Mouse (Mus musculus) gastrocnemius, postnatal 36 days (tissue): ENCODE data around the gene Bcl11a. TPM values are rescaled to one million over a fixed set of nuclear protein-coding genes. Genes with fewer than 3 reads are reported as not detected.

Experiments used
- DNase-seq, 2 experiments: peaks; one replicate each; pipeline ENCODE4 v3.0.0; 2022
- intact Hi-C: fragments of 180-260 bp; cut with DNase I; formaldehyde crosslinking; loops from one replicate; pipeline ENCODE4 v1.15.1; 2025
- total RNA-seq, 2 experiments: library from RNA; stranded (reverse); gene quantifications; 2 replicates each; pipeline ENCODE4 v1.2.3; 2021

Bcl11a gene
- total RNA-seq, 2 experiments from 2014 or later: 0.05 to 0.07 TPM

- no peak for DNase-seq
- intact Hi-C loops: no loop called here
Observed at GRCm38 (mm10) chr11:24097026-24097425, 19.2 kb downstream of the Bcl11a start.

GRCm38 (mm10) chr11:24098069-24098468 is 20.2 kb downstream of the Bcl11a start:
- intact Hi-C loops: no loop called here
- DNase-seq: no peak

DNA sequence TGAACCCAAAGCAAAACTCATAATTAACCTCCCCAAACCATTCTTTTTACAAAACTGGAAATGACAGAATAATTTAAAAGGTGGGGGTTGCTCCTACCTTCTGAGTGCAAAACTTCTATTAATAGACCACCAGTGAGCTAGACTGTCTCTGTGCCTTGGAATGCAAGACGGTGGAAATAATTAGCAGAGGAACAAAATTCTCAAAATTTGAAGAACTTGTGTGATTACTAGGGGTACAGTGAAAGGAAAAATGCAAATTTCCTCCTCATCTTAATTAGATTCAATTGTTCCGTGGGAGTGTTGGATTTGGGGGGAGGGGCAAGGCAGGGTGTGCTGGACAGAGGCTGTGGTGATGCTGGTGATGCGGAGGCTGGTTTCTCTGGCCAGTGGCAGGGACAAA is 20.8 kb downstream of the Bcl11a start:
- intact Hi-C loops: no loop called here
- DNase-seq: no peak

GRCm38 (mm10) chr11:24099215-24099614 is 21.4 kb downstream of the Bcl11a start:
- DNase-seq: no peak
- intact Hi-C loops: no loop called here

GRCm38 (mm10) chr11:24099886-24100293 is 22.0 kb downstream of the Bcl11a start:
- intact Hi-C loops: no loop called here

DNA sequence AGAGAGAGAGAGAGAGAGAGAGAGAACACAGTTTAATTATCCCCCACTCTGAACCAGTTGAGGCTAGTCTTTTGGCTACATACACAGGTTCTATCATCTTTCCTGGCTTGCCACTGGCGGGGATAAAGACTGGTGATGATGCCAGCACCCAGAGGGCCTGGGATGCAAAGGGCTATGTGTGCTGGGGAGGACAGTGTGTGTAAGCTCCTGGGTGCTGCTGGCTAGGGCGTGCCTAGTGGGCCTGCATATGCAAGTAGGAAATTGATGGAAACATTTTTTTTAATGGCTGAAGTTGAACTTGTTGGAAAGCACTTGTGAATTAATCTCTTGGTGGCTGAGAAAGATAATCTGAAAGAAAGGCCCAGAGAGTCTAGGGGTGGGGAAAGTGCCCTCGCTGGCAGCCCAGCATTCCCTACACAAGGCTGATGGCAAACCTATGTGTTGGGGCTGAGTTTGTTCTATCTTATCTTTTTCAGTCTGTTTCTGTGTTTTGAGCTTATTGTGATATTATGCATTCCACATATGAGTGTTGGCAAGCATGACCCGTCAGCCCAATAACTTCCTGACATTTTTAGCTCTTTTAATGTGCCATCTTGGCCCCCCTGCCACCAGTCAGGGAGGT is 22.7 kb downstream of the Bcl11a start:
- no peak for DNase-seq
- intact Hi-C loops: no loop called here

More at GRCm38 (mm10) chr11:24099886-24100293, 22.0 kb downstream of the Bcl11a start:
- no peak for DNase-seq

DNA sequence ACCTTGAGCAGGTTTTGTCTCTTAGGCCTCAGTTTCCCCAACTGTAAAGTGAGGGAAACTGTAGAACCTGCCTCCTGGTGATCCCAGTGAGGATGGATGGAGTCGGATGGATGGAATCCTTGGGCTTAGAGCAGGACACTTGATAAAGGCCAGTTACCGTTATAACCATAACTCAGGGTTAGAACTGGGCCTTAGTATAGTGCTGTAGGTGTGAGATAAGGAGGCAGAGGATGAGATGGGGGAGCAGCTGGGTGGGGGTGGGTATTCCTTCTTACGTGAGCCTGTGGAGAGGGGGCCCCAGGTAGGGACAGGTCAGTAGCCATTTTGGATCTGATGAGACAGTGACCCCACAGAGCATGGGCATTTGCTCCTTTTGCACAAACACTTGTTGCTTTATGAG is 23.8 kb downstream of the Bcl11a start:
- intact Hi-C loops: no loop called here
- no peak for DNase-seq

- DNase-seq: no peak
- intact Hi-C loops: no loop called here
Observed at GRCm38 (mm10) chr11:24102372-24102771, 24.5 kb downstream of the Bcl11a start.

DNA sequence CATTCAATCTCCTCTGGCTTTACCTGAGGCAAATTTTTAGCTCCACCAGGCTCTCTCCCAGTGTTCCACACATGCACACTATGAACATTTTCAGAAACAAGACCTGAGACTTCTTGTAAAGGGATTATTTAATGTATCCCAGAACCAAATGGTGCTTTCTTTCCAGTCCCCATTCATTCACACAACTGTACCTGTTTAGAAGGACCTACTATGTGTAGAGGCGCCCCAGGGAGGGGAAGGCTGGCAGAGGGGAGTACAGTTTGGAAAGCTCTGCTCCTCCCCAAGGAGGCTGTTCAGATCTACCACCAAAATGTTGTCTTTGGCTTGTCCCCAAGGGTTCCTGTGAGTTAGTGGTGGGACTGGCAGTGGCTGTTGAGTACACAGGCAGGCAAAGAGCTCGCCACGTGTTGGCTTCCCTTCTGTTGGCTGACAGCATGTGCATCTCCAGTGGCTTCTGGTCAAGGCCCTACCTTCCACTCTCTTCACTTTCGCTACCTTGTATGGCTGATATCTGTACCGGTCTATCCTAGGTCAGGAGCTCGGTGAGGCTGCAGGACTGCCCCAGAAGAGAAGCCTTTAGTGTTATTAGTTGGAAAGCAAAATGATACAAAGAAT is 25.4 kb downstream of the Bcl11a start:
- intact Hi-C loops: no loop called here

DNA sequence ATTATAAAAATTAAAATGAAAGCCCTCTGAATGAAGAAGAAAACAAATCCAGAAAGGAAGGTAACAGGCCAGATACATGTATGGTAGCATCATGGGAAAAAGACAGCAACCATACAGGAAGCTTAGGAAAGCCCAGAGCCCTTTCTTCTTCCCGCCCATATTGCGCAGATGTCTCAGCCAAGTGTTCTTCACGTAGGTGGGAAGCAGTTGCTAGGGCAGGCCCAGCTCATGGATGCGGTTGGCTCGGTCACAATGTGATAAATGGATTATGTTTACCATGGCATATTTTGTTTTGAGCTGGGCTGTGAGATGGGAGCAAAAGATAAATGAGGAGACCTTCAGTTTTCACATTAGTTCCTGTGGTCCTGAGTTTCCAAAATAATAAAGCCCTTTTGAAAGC is 29.6 kb downstream of the Bcl11a start:
- no peak for DNase-seq
- intact Hi-C loops: no loop called here

More for the DNA sequence above, 25.4 kb downstream of the Bcl11a start:
- no peak for DNase-seq

DNA sequence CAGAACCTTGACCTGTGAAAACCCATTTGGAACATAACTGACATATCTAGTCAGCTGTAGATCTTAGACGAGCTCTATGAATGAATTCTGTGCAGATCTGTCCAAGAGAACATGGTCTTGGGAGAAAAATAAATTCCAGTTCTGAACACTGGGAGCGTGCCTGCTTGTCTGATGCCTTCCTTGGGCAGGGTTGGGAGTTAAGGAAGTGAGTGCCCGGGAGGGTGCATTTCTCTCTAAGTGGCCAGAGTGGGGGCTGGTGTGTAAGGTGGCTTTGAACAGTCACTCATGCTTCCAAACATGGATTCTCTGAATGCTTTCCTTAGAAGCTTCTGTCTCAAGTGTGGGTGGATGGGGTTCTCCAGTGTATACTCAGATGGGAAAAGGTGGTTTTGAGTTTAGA is 31.1 kb downstream of the Bcl11a start:
- DNase-seq: no peak
- intact Hi-C loops: no loop called here

GRCm38 (mm10) chr11:24109388-24109787 is 31.5 kb downstream of the Bcl11a start:
- intact Hi-C loops: no loop called here
- no peak for DNase-seq

DNA sequence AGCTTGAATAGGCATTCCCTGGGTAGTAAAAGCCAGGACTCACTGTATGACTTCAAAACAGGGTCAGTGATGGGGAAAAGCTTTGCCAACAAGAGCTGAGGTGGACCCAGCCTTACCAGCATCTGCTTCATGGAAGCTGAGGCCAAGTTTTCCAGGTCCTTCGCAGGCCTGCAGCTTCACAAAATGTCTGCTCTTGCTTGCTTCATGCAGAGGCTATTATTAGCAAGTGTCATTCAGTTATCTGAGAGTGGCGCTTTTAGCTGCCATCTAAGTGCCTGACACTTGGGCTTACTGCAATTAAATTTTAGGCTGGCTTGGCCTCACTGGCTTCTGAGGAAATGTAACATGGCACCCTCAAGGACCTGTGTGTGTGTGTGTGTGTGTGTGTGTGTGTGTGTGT is 32.3 kb downstream of the Bcl11a start:
- DNase-seq: no peak
- intact Hi-C loops: no loop called here

- intact Hi-C loops: no loop called here
- no peak for DNase-seq
Observed at GRCm38 (mm10) chr11:24111720-24112119, 33.9 kb downstream of the Bcl11a start.

GRCm38 (mm10) chr11:24115017-24115752 is 37.3 kb downstream of the Bcl11a start:
- intact Hi-C loops: loop anchor here (5.0 kb wide), 1 partner anchor 593 kb away; the partner anchor contains the start of gene 1700093K21Rik
- DNase-seq: no peak

- no peak for DNase-seq
- intact Hi-C loops: loop anchor here (5.0 kb wide), 1 partner anchor 594 kb away; the partner anchor contains the start of gene 1700093K21Rik
Observed at GRCm38 (mm10) chr11:24116041-24116440, 38.2 kb downstream of the Bcl11a start.

GRCm38 (mm10) chr11:24116582-24117318 is 38.9 kb downstream of the Bcl11a start:
- intact Hi-C loops: loop anchor here (5.0 kb wide), 1 partner anchor 594 kb away; the partner anchor contains the start of gene 1700093K21Rik
- DNase-seq: no peak

DNA sequence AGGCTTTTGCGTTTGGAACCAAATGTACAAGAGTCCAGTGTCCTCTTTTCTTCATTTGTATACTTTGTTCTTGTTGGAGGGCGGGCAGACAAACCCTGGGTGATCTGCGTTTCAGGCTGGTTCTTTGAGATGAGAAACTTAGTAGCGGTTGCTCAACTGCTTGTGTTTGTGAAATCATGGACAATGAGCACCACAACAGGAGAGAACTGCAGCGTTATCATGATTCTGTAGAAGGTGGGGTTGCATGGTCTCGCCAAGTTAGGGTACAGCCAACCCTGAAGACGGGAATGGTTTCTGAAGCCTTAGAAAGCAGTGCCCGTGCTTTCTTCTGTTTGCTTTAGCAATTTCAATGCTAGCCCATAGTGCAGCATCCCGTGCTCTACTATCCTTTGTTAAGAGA is 43.3 kb downstream of the Bcl11a start:
- intact Hi-C loops: no loop called here
- DNase-seq: no peak

DNA sequence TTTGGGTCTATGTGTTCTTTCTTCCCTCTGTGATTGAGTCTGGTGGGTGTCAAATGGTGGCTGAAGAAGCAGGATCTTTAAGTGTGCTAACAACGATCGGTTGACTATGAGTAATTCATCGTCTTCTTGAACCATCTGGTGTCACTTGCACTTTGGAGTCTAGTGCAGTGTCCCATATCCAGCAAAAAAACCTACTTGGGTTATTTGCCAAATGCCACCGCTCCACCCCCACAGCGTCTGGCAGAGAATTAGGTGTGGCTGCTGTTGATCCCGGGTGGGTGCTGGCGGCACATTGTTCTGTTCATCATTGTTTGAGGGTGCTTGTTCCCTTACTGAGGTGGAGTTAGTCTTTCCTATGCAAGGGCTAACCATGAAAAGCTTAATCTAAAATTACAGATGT is 45.0 kb downstream of the Bcl11a start:
- DNase-seq: no peak
- intact Hi-C loops: no loop called here

- intact Hi-C loops: no loop called here
- DNase-seq: no peak
Observed at GRCm38 (mm10) chr11:24123991-24124390, 46.1 kb downstream of the Bcl11a start.

- DNase-seq: no peak
- intact Hi-C loops: no loop called here
Observed at GRCm38 (mm10) chr11:24125098-24125497, 47.2 kb downstream of the Bcl11a start.
